Comparison of ENCODE assay signal across 26 mouse cellular contexts in the genomic region with DNA sequence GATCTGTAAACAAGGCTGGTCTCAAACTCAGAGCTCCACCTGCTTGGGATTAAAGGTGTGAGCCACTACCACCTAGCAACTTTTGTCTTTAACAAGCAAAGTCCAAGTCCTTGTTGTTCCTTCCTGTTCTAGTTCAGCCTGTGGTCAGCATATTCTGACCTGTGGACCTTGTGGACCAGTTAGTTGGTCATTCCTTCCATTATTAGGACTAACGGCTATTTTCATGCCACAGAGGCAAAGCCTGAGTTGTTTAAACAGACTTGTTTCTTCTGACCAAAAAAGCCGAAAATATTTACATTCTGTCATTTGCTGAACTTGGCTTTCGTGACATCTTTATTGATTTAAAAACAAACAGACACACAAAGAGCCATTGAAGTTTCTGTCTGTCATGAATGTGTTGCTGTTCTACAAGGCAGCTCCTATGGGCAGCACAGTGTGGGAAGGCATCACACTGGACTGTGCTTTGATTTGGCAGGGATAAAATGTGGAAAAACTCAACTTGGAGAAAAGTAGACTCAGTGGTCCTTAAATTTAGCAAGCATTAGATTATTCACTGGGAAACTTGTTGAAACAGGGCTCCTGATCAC.
A peak's percentile ranks its signal among the peaks of the same experiment; 100 is the strongest.
DNase-seq lines count a peak whose midpoint lies in the region; ATAC-seq lines count a peak whose summit lies in the region.
"Had no signal": no experiment of that assay in that cellular context is flagged by ENCODE, and none has a peak within 500 bp of the region (broad histone marks: within the 10 kb centered on the region; RNA-seq: fewer than 3 reads in every experiment).

No protein-coding gene starts in this region.

- H3K4me2 ChIP-seq in liver, embryonic 15.5 days, result no peak overlapping the region
- no peak overlapping the region for H3K4me2 ChIP-seq in liver, embryonic 12.5 days
- H3K4me2 ChIP-seq: forebrain, embryonic 13.5 days; heart, embryonic 11.5 days; hindbrain, embryonic 13.5 days had no signal

- H3K9me3 ChIP-seq in heart, embryonic 10.5 days, result no peaks in the 10 kb centered on the region
- no peaks in the 10 kb centered on the region for H3K9me3 ChIP-seq in liver, embryonic 15.5 days (replicated peaks)
- no peaks in the 10 kb centered on the region for H3K9me3 ChIP-seq in liver, embryonic 12.5 days (replicated peaks)
- H3K9me3 ChIP-seq: forebrain, embryonic 10.5 days; forebrain, embryonic 13.5 days; G1E; hindbrain, embryonic 10.5 days; hindbrain, embryonic 13.5 days had no signal

- H3K9ac ChIP-seq in liver, embryonic 15.5 days, result no peak overlapping the region
- H3K9ac ChIP-seq in liver, embryonic 12.5 days, result no peak overlapping the region
- H3K9ac ChIP-seq: forebrain, embryonic 13.5 days; hindbrain, embryonic 13.5 days had no signal

- H3K4me3 ChIP-seq in heart, embryonic 10.5 days, result no peak overlapping the region
- H3K4me3 ChIP-seq in liver, embryonic 15.5 days (replicated peaks), result no peak overlapping the region
- H3K4me3 ChIP-seq in liver, embryonic 12.5 days, result no peak overlapping the region
- H3K4me3 ChIP-seq: forebrain, embryonic 10.5 days; forebrain, embryonic 13.5 days; hindbrain, embryonic 10.5 days; hindbrain, embryonic 13.5 days had no signal

- no peaks in the 10 kb centered on the region for H3K4me1 ChIP-seq in heart, embryonic 10.5 days
- no peaks in the 10 kb centered on the region for H3K4me1 ChIP-seq in liver, embryonic 15.5 days (replicated peaks)
- no peaks in the 10 kb centered on the region for H3K4me1 ChIP-seq in liver, embryonic 12.5 days
- H3K4me1 ChIP-seq: forebrain, embryonic 10.5 days; hindbrain, embryonic 10.5 days; hindbrain, embryonic 13.5 days had no signal

- no peak overlapping the region for H3K27ac ChIP-seq in heart, embryonic 10.5 days
- H3K27ac ChIP-seq in liver, embryonic 15.5 days (replicated peaks), result no peak overlapping the region
- no peak overlapping the region for H3K27ac ChIP-seq in liver, embryonic 12.5 days
- H3K27ac ChIP-seq: forebrain, embryonic 10.5 days; forebrain, embryonic 13.5 days; hindbrain, embryonic 10.5 days; hindbrain, embryonic 13.5 days had no signal

- peak; percentile 42 for DNase-seq in heart, embryonic 10.5 days (ENCODE audit: low spot score)
- no peak for DNase-seq in heart, postnatal 36 days
- DNase-seq in kidney, postnatal 36 days, result peak; percentile 20 to 28
- no peak for DNase-seq in kidney, adult 11 months
- DNase-seq: adrenal gland, postnatal 10 days; adrenal gland, postnatal 36 days; B cell, adult 2 months; cerebellum, adult 18-20 months; cerebellum, adult 9-10 months; cerebellum, postnatal 14 days; gastrocnemius, postnatal 10 days; gastrocnemius, postnatal 36 days; heart, adult 18-20 months had no signal

- intact Hi-C loops in heart, postnatal 36 days (cut with DNase I), result no loop called here

- 77% methylated on average over 3 of the region's 3 CpGs for WGBS in heart, embryonic 10.5 days
- WGBS in liver, embryonic 15.5 days (ENCODE audit: insufficient replicate concordance), result 56% methylated on average over 3 of the region's 3 CpGs
- 59% methylated on average over 3 of the region's 3 CpGs for WGBS in liver, embryonic 12.5 days (ENCODE audit: insufficient replicate concordance)

- no peaks in the 10 kb centered on the region for H3K36me3 ChIP-seq in heart, embryonic 10.5 days
- no peaks in the 10 kb centered on the region for H3K36me3 ChIP-seq in liver, embryonic 15.5 days (replicated peaks)
- no peaks in the 10 kb centered on the region for H3K36me3 ChIP-seq in liver, embryonic 12.5 days
- H3K36me3 ChIP-seq: forebrain, embryonic 10.5 days; hindbrain, embryonic 10.5 days; hindbrain, embryonic 13.5 days had no signal

- no peaks in the 10 kb centered on the region for H3K27me3 ChIP-seq in heart, embryonic 10.5 days (ENCODE audit: insufficient read depth, poor library complexity, severe bottlenecking)
- H3K27me3 ChIP-seq in liver, embryonic 15.5 days, result no peaks in the 10 kb centered on the region
- H3K27me3 ChIP-seq in liver, embryonic 12.5 days (replicated peaks), result no peaks in the 10 kb centered on the region
- H3K27me3 ChIP-seq: CH12.LX; forebrain, embryonic 13.5 days; hindbrain, embryonic 13.5 days; Patski had no signal

- ATAC-seq in liver, embryonic 15.5 days (ENCODE audit: insufficient read depth), result peak; percentile 51; the same call in 1 of the 2 replicates
- ATAC-seq in liver, embryonic 12.5 days, result no peak
- no peak for ATAC-seq in granulocyte monocyte progenitor cell, adult 5-6 weeks (replicated peaks; ENCODE audit: poor library complexity, severe bottlenecking)
- ATAC-seq: forebrain, embryonic 13.5 days; forebrain, embryonic 16.5 days; hindbrain, embryonic 16.5 days; Patski had no signal

Comparison
In these comparisons a context has a peak if more than half of its experiments do, and no peak if none do; other contexts are left out.
1. DNase-seq: peak in heart, embryonic 10.5 days (single experiment) and kidney, postnatal 36 days (2 of 2); none in heart, postnatal 36 days (0 of 2) and kidney, adult 11 months (single experiment).